Mouse (Mus musculus): ENCODE measurements at regions not wholly inside any gene's neighbourhood (a gene's known extent, or its start where the extent isn't known, plus 50 kb on each side); places are given as distances from the start of the nearest gene placed in this dataset.
"Not testable (repeated sequence)": the region's sequence is repeated elsewhere in the genome, so short reads cannot be mapped to it uniquely, and the experiment has no call there.

GRCm38 (mm10) chr12:8440373-8440772 lies 59.4 kb downstream of the Rhob start:
- no peak overlapping the region for H3K4me3 ChIP-seq (ENCODE audit: low read depth, low read length)
- no peaks in the 10 kb centered on the region for H3K36me3 ChIP-seq (ENCODE audit: control insufficient read depth, insufficient read depth)
- no peaks in the 10 kb centered on the region for H3K27me3 ChIP-seq (replicated peaks; ENCODE audit: control insufficient read depth, insufficient read depth, low read length)
- no peak overlapping the region for H3K4me2 ChIP-seq (replicated peaks; ENCODE audit: low read depth)
- 91% methylated on average over 3 of the region's 3 CpGs for WGBS
- no peak for ATAC-seq
- TF ChIP-seq CTCF (IDR thresholded peaks at IDR 0.05; ENCODE audit: low read depth): no peak
- no peak overlapping the region for H3K27ac ChIP-seq (ENCODE audit: low read depth, low read length)
- H3K9me3 ChIP-seq (ENCODE audit: control insufficient read depth): no peaks in the 10 kb centered on the region
- H3K4me1 ChIP-seq (replicated peaks; ENCODE audit: control insufficient read depth, insufficient read depth, low read length): no peaks in the 10 kb centered on the region
- no peak overlapping the region for H3K9ac ChIP-seq (ENCODE audit: low read depth, low read length)

- Histone ChIP-seq H3K9ac (ENCODE audit: low read depth, low read length) (no peak overlapping the region), H3K36me3 (ENCODE audit: control insufficient read depth, insufficient read depth) (no peaks in the 10 kb centered on the region), H3K4me2 (replicated peaks; ENCODE audit: low read depth) (no peak overlapping the region), H3K4me1 (replicated peaks; ENCODE audit: control insufficient read depth, insufficient read depth, low read length) (no peaks in the 10 kb centered on the region), H3K27ac (ENCODE audit: low read depth, low read length) (no peak overlapping the region), H3K27me3 (replicated peaks; ENCODE audit: control insufficient read depth, insufficient read depth, low read length) (no peaks in the 10 kb centered on the region), H3K4me3 (ENCODE audit: low read depth, low read length) (no peak overlapping the region), H3K9me3 (ENCODE audit: control insufficient read depth) (no peaks in the 10 kb centered on the region)
- WGBS: 73% methylated on average over 3 of the region's 3 CpGs
- TF ChIP-seq CTCF (IDR thresholded peaks at IDR 0.05; ENCODE audit: low read depth): no peak
- ATAC-seq: no peak
Observed at GRCm38 (mm10) chr12:8439957-8440356, 59.9 kb downstream of the Rhob start.

GRCm38 (mm10) chr12:8439486-8439885 lies 60.3 kb downstream of the Rhob start:
- Histone ChIP-seq H3K27ac (ENCODE audit: low read depth, low read length) (no peak overlapping the region), H3K9me3 (ENCODE audit: control insufficient read depth) (no peaks in the 10 kb centered on the region), H3K4me1 (replicated peaks; ENCODE audit: control insufficient read depth, insufficient read depth, low read length) (no peaks in the 10 kb centered on the region), H3K9ac (ENCODE audit: low read depth, low read length) (no peak overlapping the region), H3K4me2 (replicated peaks; ENCODE audit: low read depth) (no peak overlapping the region), H3K27me3 (replicated peaks; ENCODE audit: control insufficient read depth, insufficient read depth, low read length) (no peaks in the 10 kb centered on the region), H3K36me3 (ENCODE audit: control insufficient read depth, insufficient read depth) (no peaks in the 10 kb centered on the region), H3K4me3 (ENCODE audit: low read depth, low read length) (no peak overlapping the region)
- WGBS: 81% methylated on average over 4 of the region's 4 CpGs
- no peak for ATAC-seq
- no peak for TF ChIP-seq CTCF (IDR thresholded peaks at IDR 0.05; ENCODE audit: low read depth)

GRCm38 (mm10) chr12:8438638-8439037 lies 61.2 kb downstream of the Rhob start:
- no peaks in the 10 kb centered on the region for H3K4me1 ChIP-seq (replicated peaks; ENCODE audit: control insufficient read depth, insufficient read depth, low read length)
- TF ChIP-seq CTCF (IDR thresholded peaks at IDR 0.05; ENCODE audit: low read depth): no peak
- WGBS: 75% methylated on average over 4 of the region's 4 CpGs
- H3K4me2 ChIP-seq (replicated peaks; ENCODE audit: low read depth): no peak overlapping the region
- H3K9ac ChIP-seq (ENCODE audit: low read depth, low read length): no peak overlapping the region
- no peak overlapping the region for H3K27ac ChIP-seq (ENCODE audit: low read depth, low read length)
- no peaks in the 10 kb centered on the region for H3K27me3 ChIP-seq (replicated peaks; ENCODE audit: control insufficient read depth, insufficient read depth, low read length)
- no peaks in the 10 kb centered on the region for H3K9me3 ChIP-seq (ENCODE audit: control insufficient read depth)
- ATAC-seq: no peak
- no peaks in the 10 kb centered on the region for H3K36me3 ChIP-seq (ENCODE audit: control insufficient read depth, insufficient read depth)
- no peak overlapping the region for H3K4me3 ChIP-seq (ENCODE audit: low read depth, low read length)

- Histone ChIP-seq H3K4me2 (replicated peaks; ENCODE audit: low read depth) (no peak overlapping the region), H3K9ac (ENCODE audit: low read depth, low read length) (no peak overlapping the region), H3K27me3 (replicated peaks; ENCODE audit: control insufficient read depth, insufficient read depth, low read length) (no peaks in the 10 kb centered on the region), H3K36me3 (ENCODE audit: control insufficient read depth, insufficient read depth) (no peaks in the 10 kb centered on the region), H3K4me3 (ENCODE audit: low read depth, low read length) (no peak overlapping the region), H3K9me3 (ENCODE audit: control insufficient read depth) (no peaks in the 10 kb centered on the region), H3K4me1 (replicated peaks; ENCODE audit: control insufficient read depth, insufficient read depth, low read length) (0 out of 2 replicates have a peak, but pooled peaks cover 5% of the 10 kb centered on the region), H3K27ac (ENCODE audit: low read depth, low read length) (no peak overlapping the region)
- ATAC-seq: no peak
- WGBS: 53% methylated on average over 6 of the region's 6 CpGs
- no peak for TF ChIP-seq CTCF (IDR thresholded peaks at IDR 0.05; ENCODE audit: low read depth)
Observed at GRCm38 (mm10) chr12:8436976-8437580, 62.7 kb downstream of the Rhob start.

- H3K4me3 ChIP-seq (ENCODE audit: low read depth, low read length): no peak overlapping the region
- H3K4me1 ChIP-seq (replicated peaks; ENCODE audit: control insufficient read depth, insufficient read depth, low read length): 0 out of 2 replicates have a peak, but pooled peaks cover 7% of the 10 kb centered on the region
- H3K27me3 ChIP-seq (replicated peaks; ENCODE audit: control insufficient read depth, insufficient read depth, low read length): no peaks in the 10 kb centered on the region
- H3K36me3 ChIP-seq (ENCODE audit: control insufficient read depth, insufficient read depth): no peaks in the 10 kb centered on the region
- H3K27ac ChIP-seq (ENCODE audit: low read depth, low read length): no peak overlapping the region
- H3K9ac ChIP-seq (ENCODE audit: low read depth, low read length): no peak overlapping the region
- H3K4me2 ChIP-seq (replicated peaks; ENCODE audit: low read depth): no peak overlapping the region
- no peaks in the 10 kb centered on the region for H3K9me3 ChIP-seq (ENCODE audit: control insufficient read depth)
- WGBS: 60% methylated on average over 5 of the region's 5 CpGs
- ATAC-seq: no peak
- no peak for TF ChIP-seq CTCF (IDR thresholded peaks at IDR 0.05; ENCODE audit: low read depth)
Observed at GRCm38 (mm10) chr12:8436553-8436952, 63.3 kb downstream of the Rhob start.

- ATAC-seq; H3K27me3 ChIP-seq (replicated peaks; ENCODE audit: control insufficient read depth, insufficient read depth, low read length); H3K9me3 ChIP-seq (ENCODE audit: control insufficient read depth); H3K4me2 ChIP-seq (replicated peaks; ENCODE audit: low read depth); H3K4me1 ChIP-seq (replicated peaks; ENCODE audit: control insufficient read depth, insufficient read depth, low read length); H3K4me3 ChIP-seq (ENCODE audit: low read depth, low read length); H3K27ac ChIP-seq (ENCODE audit: low read depth, low read length); H3K9ac ChIP-seq (ENCODE audit: low read depth, low read length); H3K36me3 ChIP-seq (ENCODE audit: control insufficient read depth, insufficient read depth): not testable (repeated sequence)
- 67% methylated on average over 3 of the region's 3 CpGs for WGBS
Observed at GRCm38 (mm10) chr12:8435651-8436348, 64.0 kb downstream of the Rhob start.

All from intestine, postnatal 0 days (tissue).